Mouse (Mus musculus) heart, embryonic 14.5 days (tissue): ENCODE measurements around the gene Ddit4. TPM values are rescaled to one million over a fixed set of nuclear protein-coding genes. Genes with fewer than 3 reads are reported as not detected.

Source experiments
- ATAC-seq: fragments of 200-750 bp; cut with Nextera tagmentation; 2 replicates; pipeline ENCODE4 v1.8.0; 2017; ENCODE audit warnings: low read depth, moderate TSS enrichment; ENCODE audit not compliant: insufficient number of reproducible peaks, insufficient read depth, low FRiP score
- H3K27ac ChIP-seq, 2 experiments: fragments of 200-500 bp in 1 of 2; fragments of 300-500 bp in 1 of 2; sonication (generic) in 1 of 2; replicated peaks in 1 of 2; 2 replicates each; pipeline ENCODE4 v1.5.1; 2012 to 2014; ENCODE audit warnings: low read depth in 2 of 2, low read length in 2 of 2, control low read depth in 1 of 2, mild to moderate bottlenecking in 1 of 2, mixed read lengths in 1 of 2; ENCODE audit not compliant: control insufficient read depth in 1 of 2, insufficient read depth in 1 of 2
- H3K27me3 ChIP-seq: fragments of 300-500 bp; sonication (generic); 2 replicates; pipeline ENCODE4 v1.6.1; 2014; ENCODE audit warnings: mild to moderate bottlenecking, low read length, control low read depth; ENCODE audit not compliant: control insufficient read depth, insufficient read depth
- H3K36me3 ChIP-seq: fragments of 300-500 bp; sonication (generic); 2 replicates; pipeline ENCODE4 v1.6.1; 2014; ENCODE audit warnings: mild to moderate bottlenecking, control low read depth, low read length, mixed read lengths; ENCODE audit not compliant: control insufficient read depth, insufficient read depth
- H3K4me1 ChIP-seq, 2 experiments: fragments of 200-500 bp in 1 of 2; fragments of 300-500 bp in 1 of 2; sonication (generic) in 1 of 2; 2 replicates each; pipeline ENCODE4 v1.6.1; 2012 to 2014; ENCODE audit warnings: low read length in 2 of 2, control low read depth in 1 of 2, mixed read lengths in 1 of 2; ENCODE audit not compliant: control insufficient read depth in 2 of 2, insufficient read depth in 2 of 2
- H3K4me2 ChIP-seq: fragments of 300-500 bp; sonication (generic); 2 replicates; pipeline ENCODE4 v1.6.1; 2014; ENCODE audit warnings: mild to moderate bottlenecking, low read length
- H3K4me3 ChIP-seq, 2 experiments: fragments of 200-500 bp in 1 of 2; fragments of 300-500 bp in 1 of 2; sonication (generic) in 1 of 2; 2 replicates each; pipeline ENCODE4 v1.5.1; 2012 to 2014; ENCODE audit warnings: low read length in 2 of 2, mild to moderate bottlenecking in 2 of 2, control low read depth in 1 of 2, low read depth in 1 of 2, moderate library complexity in 1 of 2; ENCODE audit not compliant: control insufficient read depth in 1 of 2, insufficient read depth in 1 of 2
- H3K9ac ChIP-seq: fragments of 300-500 bp; sonication (generic); 2 replicates; pipeline ENCODE4 v1.6.1; 2014; ENCODE audit warnings: mild to moderate bottlenecking, low read length
- H3K9me3 ChIP-seq: fragments of 300-500 bp; sonication (generic); 2 replicates; pipeline ENCODE4 v1.6.1; 2016; ENCODE audit warnings: low read length, control low read depth; ENCODE audit not compliant: control insufficient read depth
- WGBS: fragments of 180-500 bp; shearing (Covaris S2); extraction: QIAGEN DNeasy Blood & Tissue Kit; methylation state at CpG from one replicate; pipeline ENCODE4 v1.1.7; 2014; 5-methylcytosine and 5-hydroxymethylcytosine counted together
- polyA plus RNA-seq: library from polyadenylated mRNA; unstranded; fragments of >200 nt; fragmentation: Nextera tagmentation; extraction: Ambion mirVana; gene quantifications from 2 replicates; pipeline ENCODE4 v1.2.1, GENCODE M21; 2014

Ddit4 gene
- polyA plus RNA-seq, 1 experiment from 2014 or later, result 2.4 TPM

DNA sequence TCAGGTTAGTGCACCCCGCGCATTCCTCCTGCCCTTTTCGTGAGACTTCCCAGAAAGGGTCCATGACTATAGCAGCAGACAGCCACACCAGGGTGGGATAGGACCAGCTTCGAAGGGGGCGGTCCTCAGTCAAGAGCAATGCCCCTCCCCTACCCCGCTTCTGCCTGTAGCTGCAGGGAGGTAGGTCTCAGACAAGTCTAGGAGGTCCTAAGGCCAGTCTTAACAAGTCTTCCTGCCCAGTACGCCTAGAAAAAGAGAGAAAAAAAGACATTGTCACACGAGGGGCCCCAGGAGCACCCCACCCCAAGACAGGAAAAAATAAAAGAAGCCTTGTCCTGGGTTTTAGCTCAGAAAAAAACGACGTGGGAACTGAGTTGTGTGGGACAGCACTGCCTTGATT, 35.0 kb downstream of the Ddit4 start:
- H3K4me1 ChIP-seq, result peaks cover 31 to 53% of the 10 kb centered on the region in 2 experiments
- H3K27ac ChIP-seq, result peak overlapping the region; percentile 88 to 97
- H3K4me3 ChIP-seq, result peak overlapping the region; percentile 19 to 31
- peak; percentile 77 for ATAC-seq
- peak overlapping the region; percentile 73 for H3K9ac ChIP-seq
- H3K9me3 ChIP-seq, result no peaks in the 10 kb centered on the region
- H3K4me2 ChIP-seq, result peak overlapping the region; percentile 69
- no peaks in the 10 kb centered on the region for H3K27me3 ChIP-seq
- no peaks in the 10 kb centered on the region for H3K36me3 ChIP-seq
- whole genome bisulfite sequencing, result 2% methylated on average over 10 of the region's 10 CpGs

DNA sequence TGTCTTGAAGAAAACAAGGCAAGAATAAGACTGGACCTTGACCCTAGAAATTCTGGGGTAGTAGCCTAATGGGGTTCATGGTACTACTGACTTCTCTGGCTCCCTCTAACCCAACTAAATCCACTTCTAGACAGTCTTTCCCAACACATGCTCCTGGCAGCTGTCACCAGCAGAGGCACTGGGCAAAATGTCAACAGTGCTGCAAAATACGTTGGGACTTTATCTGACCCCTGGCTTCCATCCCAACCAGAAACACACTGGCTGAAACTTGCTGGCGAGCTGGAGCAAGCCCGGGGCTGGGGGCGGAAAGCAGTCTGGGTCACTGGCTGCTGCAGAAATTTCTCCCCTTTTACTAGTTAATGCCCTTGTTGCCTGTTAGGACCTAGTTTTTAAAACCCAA, 35.5 kb downstream of the Ddit4 start:
- H3K4me2 ChIP-seq, result peak overlapping the region; percentile 69
- peak overlapping the region; percentile 88 to 97 for H3K27ac ChIP-seq
- H3K4me3 ChIP-seq, result peak overlapping the region in 1 of 2 experiments; percentile 31; a peak in 2 of 4 replicates
- ATAC-seq, result peak; percentile 66
- peaks cover 33 to 53% of the 10 kb centered on the region in 2 experiments for H3K4me1 ChIP-seq
- WGBS, result 0% methylated on average over 4 of the region's 4 CpGs
- peak overlapping the region; percentile 73 for H3K9ac ChIP-seq
- no peaks in the 10 kb centered on the region for H3K27me3 ChIP-seq
- no peaks in the 10 kb centered on the region for H3K9me3 ChIP-seq
- no peaks in the 10 kb centered on the region for H3K36me3 ChIP-seq

DNA sequence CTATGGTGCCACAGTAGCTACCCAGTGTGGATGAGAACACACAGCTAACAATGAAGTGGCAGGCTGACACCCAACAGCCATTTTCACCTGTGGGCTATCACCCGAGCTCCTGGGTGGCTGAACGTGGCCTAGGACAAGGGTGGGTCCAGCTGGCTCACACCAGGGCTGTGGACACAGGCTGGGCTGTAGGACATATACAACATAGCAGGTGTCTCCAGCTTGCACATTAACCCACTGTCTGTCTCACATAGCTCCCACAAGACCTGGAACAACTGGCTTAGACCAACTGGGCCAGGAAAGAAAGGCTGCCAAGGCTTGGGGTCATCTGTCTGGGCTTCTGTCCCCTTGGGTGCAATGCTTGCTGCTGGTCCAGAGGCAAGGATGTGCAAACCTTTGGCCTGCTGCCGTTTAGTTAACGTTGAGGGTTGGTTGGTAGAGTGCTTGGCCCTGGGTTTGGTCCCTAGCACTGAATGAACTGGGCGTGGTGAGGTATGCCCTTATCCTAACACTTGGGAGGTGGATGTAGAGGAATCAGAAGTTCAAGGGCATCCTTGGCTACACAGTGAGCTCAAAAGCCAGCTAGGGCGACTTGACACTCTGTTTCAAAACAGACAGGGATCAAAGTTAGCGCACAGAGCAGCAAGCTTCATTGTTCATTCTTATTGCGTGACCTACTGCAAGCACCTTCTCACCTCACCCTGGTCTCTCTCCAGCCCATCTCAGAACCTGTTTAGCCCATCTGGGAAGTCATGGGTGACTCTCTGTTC, 36.3 kb downstream of the Ddit4 start:
- Histone ChIP-seq H3K4me1 (peaks cover 28 to 54% of the 10 kb centered on the region in 2 experiments), H3K36me3 (no peaks in the 10 kb centered on the region), H3K27ac (peak overlapping the region; percentile 88 to 97), H3K4me2 (peak overlapping the region; percentile 69; the same call in 1 of the 2 replicates), H3K27me3 (no peaks in the 10 kb centered on the region), H3K9ac (no peak overlapping the region), H3K9me3 (no peaks in the 10 kb centered on the region), H3K4me3 (no peak overlapping the region)
- no peak for ATAC-seq
- WGBS, result 80% methylated on average over 8 of the region's 8 CpGs

DNA sequence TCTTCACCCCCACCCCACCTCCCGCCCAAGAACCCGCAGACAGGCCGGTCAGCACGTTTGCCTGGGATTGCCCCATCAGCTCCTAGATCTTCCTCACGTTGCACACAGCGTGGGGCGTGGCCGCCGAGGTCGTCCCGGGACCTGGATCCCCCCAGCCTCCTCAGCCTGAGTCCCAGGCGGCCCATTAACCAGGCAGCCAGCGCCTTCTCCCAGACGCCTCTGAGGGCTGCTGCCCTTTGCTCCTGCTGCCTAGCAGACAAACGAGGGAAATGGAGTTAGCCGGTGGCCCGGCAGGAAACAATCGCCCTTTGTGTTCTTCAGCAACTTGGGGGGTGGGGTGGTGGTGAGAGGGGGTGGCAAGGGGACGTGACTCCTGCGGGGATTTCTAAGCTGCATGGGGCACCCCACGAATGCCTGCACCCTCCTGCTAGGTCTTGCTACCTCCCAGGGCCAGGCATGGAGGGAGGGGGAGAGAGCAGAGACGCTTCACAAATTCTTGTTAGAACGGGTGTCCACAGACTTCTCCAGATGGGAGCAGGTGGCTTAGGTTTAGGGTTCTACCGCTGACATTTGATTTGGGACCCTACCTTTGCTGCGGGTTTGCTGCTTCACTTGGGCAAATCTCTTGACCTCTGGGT, 40.0 kb downstream of the Ddit4 start:
- H3K4me2 ChIP-seq, result peak overlapping the region; percentile 40
- H3K27ac ChIP-seq, result peak overlapping the region in 1 of 2 experiments; percentile 33; a peak in 2 of 4 replicates
- 10% methylated on average over 25 of the region's 25 CpGs for WGBS
- no peak overlapping the region for H3K4me3 ChIP-seq
- H3K36me3 ChIP-seq, result no peaks in the 10 kb centered on the region
- H3K27me3 ChIP-seq, result no peaks in the 10 kb centered on the region
- no peak for ATAC-seq
- no peaks in the 10 kb centered on the region for H3K9me3 ChIP-seq
- peak overlapping the region; percentile 50; the same call in 1 of the 2 replicates for H3K9ac ChIP-seq
- H3K4me1 ChIP-seq, result peaks cover 43 to 64% of the 10 kb centered on the region in 2 experiments

- peaks cover 43 to 58% of the 10 kb centered on the region in 2 experiments for H3K4me1 ChIP-seq
- H3K27me3 ChIP-seq, result no peaks in the 10 kb centered on the region
- no peaks in the 10 kb centered on the region for H3K36me3 ChIP-seq
- WGBS, result 40% methylated on average over 6 of the region's 6 CpGs
- no peak overlapping the region for H3K4me3 ChIP-seq
- H3K9me3 ChIP-seq, result no peaks in the 10 kb centered on the region
- 0 out of 4 replicates have a peak overlapping the region, but pooled peaks of 1 of the 2 experiments have one; percentile 33 for H3K27ac ChIP-seq
- no peak for ATAC-seq
- H3K4me2 ChIP-seq, result peak overlapping the region; percentile 40
- peak overlapping the region; percentile 50; the same call in 1 of the 2 replicates for H3K9ac ChIP-seq
Measured at GRCm38 (mm10) chr10:59911091-59911490, 40.5 kb downstream of the Ddit4 start.

DNA sequence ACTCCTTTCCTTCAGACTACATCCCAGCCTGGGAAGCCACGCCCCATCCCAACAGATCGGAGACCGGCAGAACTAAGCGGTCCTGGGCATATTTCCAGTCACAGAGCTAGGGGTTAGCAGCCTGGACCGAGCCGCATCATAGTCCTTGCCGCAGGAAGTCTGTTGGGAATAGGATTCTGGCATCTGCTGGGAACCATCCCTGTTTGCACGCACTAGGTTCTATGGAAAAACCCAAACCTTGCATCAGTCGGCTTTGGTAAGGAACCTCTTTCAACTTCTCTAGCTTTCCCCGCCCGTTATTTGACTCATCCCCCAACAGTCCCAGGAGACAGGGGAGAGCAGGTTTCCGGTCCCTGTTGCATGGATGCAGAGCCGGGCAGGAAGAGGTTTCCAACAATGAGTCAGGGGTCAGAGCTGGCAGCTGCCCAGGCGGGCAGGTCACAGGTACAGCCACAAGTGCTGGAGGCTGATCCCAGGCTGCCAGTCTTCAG, 42.2 kb downstream of the Ddit4 start:
- Histone ChIP-seq H3K9ac (peak overlapping the region; percentile 28; the same call in 1 of the 2 replicates), H3K4me2 (peak overlapping the region; percentile 56), H3K27me3 (no peaks in the 10 kb centered on the region), H3K4me3 (peak overlapping the region; percentile 9 to 18; a peak in 2 of 4 replicates), H3K9me3 (no peaks in the 10 kb centered on the region), H3K4me1 (peaks cover 32 to 46% of the 10 kb centered on the region in 2 experiments), H3K27ac (peak overlapping the region; percentile 85 to 93), H3K36me3 (no peaks in the 10 kb centered on the region)
- 0 out of 2 replicates have a peak, but pooled peaks have one; percentile 36 for ATAC-seq
- 6% methylated on average over 14 of the region's 14 CpGs for WGBS

- 25% methylated on average over 7 of the region's 7 CpGs for WGBS
- ATAC-seq, result no peak
- Histone ChIP-seq H3K27ac (peak overlapping the region; percentile 88 to 93), H3K27me3 (no peaks in the 10 kb centered on the region), H3K4me2 (peak overlapping the region; percentile 56), H3K9me3 (no peaks in the 10 kb centered on the region), H3K4me3 (0 out of 4 replicates have a peak overlapping the region, but pooled peaks of 1 of the 2 experiments have one; percentile 9), H3K9ac (peak overlapping the region; percentile 52; the same call in 1 of the 2 replicates), H3K4me1 (peaks cover 32 to 46% of the 10 kb centered on the region in 2 experiments), H3K36me3 (no peaks in the 10 kb centered on the region)
Measured at GRCm38 (mm10) chr10:59908776-59909315, 42.8 kb downstream of the Ddit4 start.
